Comparison of ENCODE assay signal across 10 mouse cellular contexts in genomic region chr4:129618031-129618430, GRCm38 (mm10). TPM values are rescaled to one million over a fixed set of nuclear protein-coding genes. Genes with fewer than 3 reads are reported as not detected.
DNase-seq lines count a peak whose midpoint lies in the region; ATAC-seq lines count a peak whose summit lies in the region.
"Had no signal": no experiment of that assay in that cellular context is flagged by ENCODE, and none has a peak within 500 bp of the region (broad histone marks: within the 10 kb centered on the region; RNA-seq: fewer than 3 reads in every experiment).

No protein-coding gene starts in this region.

- H3K4me3 ChIP-seq in lung, embryonic 15.5 days: peak overlapping the region; percentile 75
- peak overlapping the region; percentile 65 for H3K4me3 ChIP-seq in forebrain, embryonic 11.5 days (ENCODE audit: low read depth, low read length)
- H3K4me3 ChIP-seq in limb, embryonic 10.5 days: peak overlapping the region; percentile 73
- peak overlapping the region; percentile 66 for H3K4me3 ChIP-seq in neural tube, embryonic 15.5 days (replicated peaks)

- 91% methylated on average over 5 of the region's 5 CpGs for WGBS in lung, embryonic 15.5 days
- 98% methylated on average over 5 of the region's 5 CpGs for WGBS in forebrain, embryonic 11.5 days
- 94% methylated on average over 5 of the region's 5 CpGs for WGBS in limb, embryonic 10.5 days
- WGBS in neural tube, embryonic 15.5 days: 95% methylated on average over 5 of the region's 5 CpGs

- no peak for ATAC-seq in lung, embryonic 15.5 days (ENCODE audit: borderline replicate concordance, extremely low read depth, low FRiP score, low TSS enrichment)
- ATAC-seq in forebrain, embryonic 11.5 days (replicated peaks; ENCODE audit: low FRiP score): no peak
- ATAC-seq in neural tube, embryonic 15.5 days (ENCODE audit: low FRiP score): no peak
- ATAC-seq in granulocyte monocyte progenitor cell, adult 5-6 weeks (replicated peaks; ENCODE audit: poor library complexity, severe bottlenecking): no peak

- no peaks in the 10 kb centered on the region for H3K27me3 ChIP-seq in lung, embryonic 15.5 days
- no peaks in the 10 kb centered on the region for H3K27me3 ChIP-seq in forebrain, embryonic 11.5 days (ENCODE audit: control insufficient read depth, insufficient read depth, low read length)
- H3K27me3 ChIP-seq in limb, embryonic 10.5 days (ENCODE audit: low read depth, poor library complexity, severe bottlenecking): no peaks in the 10 kb centered on the region
- no peaks in the 10 kb centered on the region for H3K27me3 ChIP-seq in neural tube, embryonic 15.5 days (replicated peaks)

- peaks cover 31% of the 10 kb centered on the region for H3K4me1 ChIP-seq in lung, embryonic 15.5 days
- H3K4me1 ChIP-seq in forebrain, embryonic 11.5 days (replicated peaks; ENCODE audit: control insufficient read depth, insufficient read depth, low read length): peaks cover 11% of the 10 kb centered on the region
- peaks cover 26% of the 10 kb centered on the region for H3K4me1 ChIP-seq in limb, embryonic 10.5 days
- peaks cover 59% of the 10 kb centered on the region for H3K4me1 ChIP-seq in neural tube, embryonic 15.5 days

- no peaks in the 10 kb centered on the region for H3K9me3 ChIP-seq in lung, embryonic 15.5 days
- no peaks in the 10 kb centered on the region for H3K9me3 ChIP-seq in forebrain, embryonic 11.5 days (ENCODE audit: control insufficient read depth, low read length)
- H3K9me3 ChIP-seq in limb, embryonic 10.5 days (replicated peaks): no peaks in the 10 kb centered on the region
- H3K9me3 ChIP-seq in neural tube, embryonic 15.5 days (replicated peaks): no peaks in the 10 kb centered on the region

- no peak for DNase-seq in lung, postnatal 25 days (ENCODE audit: low spot score)
- no peak for DNase-seq in forebrain, embryonic 11.5 days (ENCODE audit: low spot score)
- no peak for DNase-seq in limb, embryonic 10.5 days (ENCODE audit: low spot score)
- no peak for DNase-seq in thymus, postnatal 4 days
- DNase-seq in layer of hippocampus, adult 11-12 months (ENCODE audit: low spot score): no peak
- DNase-seq: adrenal gland, postnatal 25 days; right cerebral cortex, postnatal 25 days had no signal

- H3K36me3 ChIP-seq in lung, embryonic 15.5 days: no peaks in the 10 kb centered on the region; the same call in none of the 2 replicates
- H3K36me3 ChIP-seq in forebrain, embryonic 11.5 days (ENCODE audit: control insufficient read depth, insufficient read depth, low read length): peaks cover 3% of the 10 kb centered on the region; the same call in 1 of the 2 replicates
- H3K36me3 ChIP-seq in limb, embryonic 10.5 days: peaks cover 30% of the 10 kb centered on the region
- peaks cover 11% of the 10 kb centered on the region; the same call in 1 of the 2 replicates for H3K36me3 ChIP-seq in neural tube, embryonic 15.5 days

- peak overlapping the region; percentile 86 for H3K4me2 ChIP-seq in lung, embryonic 15.5 days
- peak overlapping the region; percentile 93 for H3K4me2 ChIP-seq in forebrain, embryonic 11.5 days (ENCODE audit: low read depth, low read length, severe bottlenecking)
- peak overlapping the region; percentile 85 for H3K4me2 ChIP-seq in neural tube, embryonic 15.5 days

- H3K9ac ChIP-seq in lung, embryonic 15.5 days: peak overlapping the region; percentile 78
- H3K9ac ChIP-seq in forebrain, embryonic 11.5 days (ENCODE audit: low read length): peak overlapping the region; percentile 90
- H3K9ac ChIP-seq in neural tube, embryonic 15.5 days (replicated peaks): peak overlapping the region; percentile 85

- H3K27ac ChIP-seq in lung, embryonic 15.5 days: peak overlapping the region; percentile 83; the same call in 1 of the 2 replicates
- H3K27ac ChIP-seq in forebrain, embryonic 11.5 days (ENCODE audit: low read depth, low read length): no peak overlapping the region
- peak overlapping the region; percentile 90; the same call in 1 of the 2 replicates for H3K27ac ChIP-seq in limb, embryonic 10.5 days
- peak overlapping the region; percentile 93 for H3K27ac ChIP-seq in neural tube, embryonic 15.5 days (replicated peaks)

RNA-seq across cellular contexts. Expression of gene Iqcc, which starts 0.9 kb away (rescaled TPM):
- 29.8 and 30.6 TPM in 2 replicates for polyA plus RNA-seq in lung, embryonic 15.5 days (2015; fragmentation: Nextera tagmentation; extraction: Ambion mirVana)
- 25.4 and 27.2 TPM in 2 replicates for polyA plus RNA-seq in forebrain, embryonic 11.5 days (2014; fragmentation: Nextera tagmentation; extraction: Ambion mirVana)
- polyA plus RNA-seq in limb, embryonic 10.5 days (2016; fragmentation: Nextera tagmentation; extraction: Ambion mirVana): 30.2 and 34.7 TPM in 2 replicates
- polyA plus RNA-seq in neural tube, embryonic 15.5 days (2015; fragmentation: Nextera tagmentation; extraction: Ambion mirVana): 32.7 and 34.5 TPM in 2 replicates
- 22.0 and 26.0 TPM in 2 replicates for total RNA-seq in granulocyte monocyte progenitor cell, adult 5-6 weeks (2014; fragmentation: Nextera tagmentation)
- 15.0 and 15.7 TPM in 2 replicates for total RNA-seq in granulocyte monocyte progenitor cell, adult 5-6 weeks (2017)

RNA-seq across cellular contexts. Expression of gene Dcdc2b, which starts 4.0 kb away (rescaled TPM):
- 1.5 and 2.1 TPM in 2 replicates for polyA plus RNA-seq in lung, embryonic 15.5 days (2015; fragmentation: Nextera tagmentation; extraction: Ambion mirVana)
- 2.5 and 2.6 TPM in 2 replicates for polyA plus RNA-seq in forebrain, embryonic 11.5 days (2014; fragmentation: Nextera tagmentation; extraction: Ambion mirVana)
- 1.7 and 1.8 TPM in 2 replicates for polyA plus RNA-seq in limb, embryonic 10.5 days (2016; fragmentation: Nextera tagmentation; extraction: Ambion mirVana)
- polyA plus RNA-seq in neural tube, embryonic 15.5 days (2015; fragmentation: Nextera tagmentation; extraction: Ambion mirVana): 2.5 and 3.8 TPM in 2 replicates
- 1.1 and 4.0 TPM in 2 replicates for total RNA-seq in granulocyte monocyte progenitor cell, adult 5-6 weeks (2014; fragmentation: Nextera tagmentation)
- not detected in 2 replicates for total RNA-seq in granulocyte monocyte progenitor cell, adult 5-6 weeks (2017)

RNA-seq across cellular contexts. Expression of gene Ccdc28b, which starts 5.7 kb away (rescaled TPM):
- polyA plus RNA-seq in lung, embryonic 15.5 days (2015; fragmentation: Nextera tagmentation; extraction: Ambion mirVana): 51.4 and 59.5 TPM in 2 replicates
- 57.6 and 66.1 TPM in 2 replicates for polyA plus RNA-seq in forebrain, embryonic 11.5 days (2014; fragmentation: Nextera tagmentation; extraction: Ambion mirVana)
- polyA plus RNA-seq in limb, embryonic 10.5 days (2016; fragmentation: Nextera tagmentation; extraction: Ambion mirVana): 34.9 and 42.3 TPM in 2 replicates
- 155 and 168 TPM in 2 replicates for polyA plus RNA-seq in neural tube, embryonic 15.5 days (2015; fragmentation: Nextera tagmentation; extraction: Ambion mirVana)
- total RNA-seq in granulocyte monocyte progenitor cell, adult 5-6 weeks (2014; fragmentation: Nextera tagmentation): 44.7 and 57.5 TPM in 2 replicates
- total RNA-seq in granulocyte monocyte progenitor cell, adult 5-6 weeks (2017): 53.4 and 65.8 TPM in 2 replicates

RNA-seq across cellular contexts. Expression of gene Tmem234, which starts 17.6 kb away (rescaled TPM):
- polyA plus RNA-seq in lung, embryonic 15.5 days (2015; fragmentation: Nextera tagmentation; extraction: Ambion mirVana): 187 and 191 TPM in 2 replicates
- polyA plus RNA-seq in forebrain, embryonic 11.5 days (2014; fragmentation: Nextera tagmentation; extraction: Ambion mirVana): 188 and 192 TPM in 2 replicates
- 228 and 231 TPM in 2 replicates for polyA plus RNA-seq in limb, embryonic 10.5 days (2016; fragmentation: Nextera tagmentation; extraction: Ambion mirVana)
- 198 and 199 TPM in 2 replicates for polyA plus RNA-seq in neural tube, embryonic 15.5 days (2015; fragmentation: Nextera tagmentation; extraction: Ambion mirVana)
- 68.9 and 102 TPM in 2 replicates for total RNA-seq in granulocyte monocyte progenitor cell, adult 5-6 weeks (2014; fragmentation: Nextera tagmentation)
- total RNA-seq in granulocyte monocyte progenitor cell, adult 5-6 weeks (2017): 73.9 and 74.9 TPM in 2 replicates

RNA-seq across cellular contexts. Expression of gene Eif3i, which starts 17.6 kb away (rescaled TPM):
- polyA plus RNA-seq in lung, embryonic 15.5 days (2015; fragmentation: Nextera tagmentation; extraction: Ambion mirVana): 259 and 262 TPM in 2 replicates
- polyA plus RNA-seq in forebrain, embryonic 11.5 days (2014; fragmentation: Nextera tagmentation; extraction: Ambion mirVana): 251 and 272 TPM in 2 replicates
- 322 and 358 TPM in 2 replicates for polyA plus RNA-seq in limb, embryonic 10.5 days (2016; fragmentation: Nextera tagmentation; extraction: Ambion mirVana)
- polyA plus RNA-seq in neural tube, embryonic 15.5 days (2015; fragmentation: Nextera tagmentation; extraction: Ambion mirVana): 205 and 232 TPM in 2 replicates
- total RNA-seq in granulocyte monocyte progenitor cell, adult 5-6 weeks (2014; fragmentation: Nextera tagmentation): 335 and 353 TPM in 2 replicates
- 257 and 296 TPM in 2 replicates for total RNA-seq in granulocyte monocyte progenitor cell, adult 5-6 weeks (2017)
